Mouse (Mus musculus) activated CD4-positive, CD25-positive, alpha-beta regulatory T cell (primary cell): ENCODE data around the gene Mc1r. TPM values are rescaled to one million over a fixed set of nuclear protein-coding genes. Genes with fewer than 3 reads are reported as not detected.

Experiments used
- polyA plus RNA-seq, 2 experiments: library from polyadenylated mRNA; unstranded; fragments of 100-300 nt; shearing (Covaris generic); gene quantifications; one replicate each; pipeline ENCODE4 v1.2.1; 2017

The Mc1r gene
- polyA plus RNA-seq: under 1 TPM; 0.13 to 0.18 TPM

DNA sequence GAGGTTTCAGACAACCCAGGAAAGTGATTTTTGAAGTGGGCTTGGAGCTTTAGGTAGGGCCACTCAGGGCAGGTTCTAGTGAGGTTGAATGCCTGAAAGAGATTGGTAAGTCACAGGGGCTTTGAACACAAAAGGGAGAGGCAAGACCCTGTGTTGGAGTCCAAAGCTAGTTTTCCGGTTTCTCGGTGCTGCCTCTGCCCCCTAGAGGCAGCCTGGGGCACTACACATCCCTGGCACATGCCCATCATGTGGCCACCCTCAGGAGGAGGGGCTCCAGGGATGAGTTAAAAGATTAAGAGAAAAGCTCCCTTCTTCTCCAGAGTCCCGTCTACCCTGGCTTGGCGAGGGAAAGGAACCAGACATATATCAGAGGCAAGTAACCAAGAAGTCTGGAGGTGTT is at the start of gene Mc1r:
Gene Mc1r (plus strand): TSS at position 322 of the 400 bp plus-strand sequence.

GRCm38 (mm10) chr8:123373403-123374238 is 33.3 kb upstream of the Mc1r start, which contains the start of gene Tcf25:
Tcf25 (plus strand) TSS chr8:123373753.

DNA sequence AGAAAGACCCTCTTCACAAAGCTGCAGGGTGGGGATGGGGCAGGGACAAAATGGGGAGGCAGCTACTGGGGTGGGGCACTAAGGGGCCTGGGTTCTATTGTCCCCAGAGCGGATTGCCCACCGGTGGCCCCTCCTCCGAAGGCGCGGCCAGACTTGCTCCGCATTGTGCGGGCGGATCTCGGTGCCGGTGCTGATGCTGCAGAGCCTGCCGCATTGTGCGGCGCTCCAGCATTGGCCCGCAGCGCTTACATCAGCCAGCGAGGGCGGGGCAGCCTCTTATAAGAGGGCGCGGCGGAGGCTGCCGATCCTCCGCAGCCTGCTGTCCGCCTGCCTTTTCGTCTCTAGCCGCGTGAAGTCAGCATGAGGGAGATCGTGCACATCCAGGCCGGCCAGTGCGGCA is 4.3 kb downstream of the Mc1r start, which contains the start of gene Tubb3:
Gene Tubb3 (plus strand): TSS at position 179 of the 400 bp plus-strand sequence.

GRCm38 (mm10) chr8:123423441-123423840 is 16.5 kb downstream of the Mc1r start, which contains the start of gene Def8:
Def8 (plus strand) TSS chr8:123423527.

Other genes starting within 250 kb of the Mc1r start
- gene Sult5a1, start 248.8 kb upstream of the Mc1r start, polyA plus RNA-seq: 1 to 10 TPM in 1 of 2 experiments, not detected in 1; 1.7 TPM
- under 1 TPM in 1 of 2 experiments, not detected in 1; 0.07 TPM for gene Dpep1, start 220.9 kb upstream of the Mc1r start, polyA plus RNA-seq
- gene Chmp1a, start 194.3 kb upstream of the Mc1r start, polyA plus RNA-seq: 100 to 1,000 TPM; 163 to 192 TPM
- under 1 TPM in 1 of 2 experiments, not detected in 1; 0.69 TPM for gene Spata33, start 194.3 kb upstream of the Mc1r start, polyA plus RNA-seq
- 10 to 100 TPM; 18.6 to 20.0 TPM for gene Cdk10, start 182.3 kb upstream of the Mc1r start, polyA plus RNA-seq
- 10 to 100 TPM; 14.7 to 17.1 TPM for gene Spata2l, start 170.9 kb upstream of the Mc1r start, polyA plus RNA-seq
- 10 to 100 TPM; 25.1 to 28.7 TPM for gene Zfp276, start 152.9 kb upstream of the Mc1r start, polyA plus RNA-seq
- 10 to 100 TPM; 20.4 to 28.6 TPM for gene Vps9d1, start 152.8 kb upstream of the Mc1r start, polyA plus RNA-seq
- 10 to 100 TPM in 1 of 2 experiments, 1 to 10 TPM in 1; 9.7 to 15.2 TPM for gene Fanca, start 88.5 kb upstream of the Mc1r start, polyA plus RNA-seq
- under 1 TPM in 1 of 2 experiments, not detected in 1; 0.18 TPM for gene Spire2, start 74.4 kb upstream of the Mc1r start, polyA plus RNA-seq
- 100 to 1,000 TPM; 241 to 246 TPM for gene Tcf25, start 33.4 kb upstream of the Mc1r start, polyA plus RNA-seq
- under 1 TPM in 1 of 2 experiments, not detected in 1; 0.58 TPM for gene Tubb3, start 4.3 kb downstream of the Mc1r start, polyA plus RNA-seq
- 10 to 100 TPM in 1 of 2 experiments, 1 to 10 TPM in 1; 8.8 to 13.3 TPM for gene Def8, start 16.4 kb downstream of the Mc1r start, polyA plus RNA-seq
- gene Afg3l1, start 70.8 kb downstream of the Mc1r start, polyA plus RNA-seq: 10 to 100 TPM; 67.8 to 68.6 TPM
- under 1 TPM; 0.31 to 0.86 TPM for gene Dbndd1, start 108.4 kb downstream of the Mc1r start, polyA plus RNA-seq
- 1 to 10 TPM; 7.7 to 9.6 TPM for gene Gas8, start 111.7 kb downstream of the Mc1r start, polyA plus RNA-seq
- gene Rhou, start 246.8 kb downstream of the Mc1r start, polyA plus RNA-seq: under 1 TPM; 0.14 to 0.36 TPM